Mouse (Mus musculus): ENCODE results near the gene Stx17. TPM values are rescaled to one million over a fixed set of nuclear protein-coding genes. Genes with fewer than 3 reads are reported as not detected.

The Stx17 gene
- 4.7 and 9.5 TPM in 2 replicates for polyA plus RNA-seq (2012; rRNA removed; ENCODE audit: low replicate concordance)

DNA sequence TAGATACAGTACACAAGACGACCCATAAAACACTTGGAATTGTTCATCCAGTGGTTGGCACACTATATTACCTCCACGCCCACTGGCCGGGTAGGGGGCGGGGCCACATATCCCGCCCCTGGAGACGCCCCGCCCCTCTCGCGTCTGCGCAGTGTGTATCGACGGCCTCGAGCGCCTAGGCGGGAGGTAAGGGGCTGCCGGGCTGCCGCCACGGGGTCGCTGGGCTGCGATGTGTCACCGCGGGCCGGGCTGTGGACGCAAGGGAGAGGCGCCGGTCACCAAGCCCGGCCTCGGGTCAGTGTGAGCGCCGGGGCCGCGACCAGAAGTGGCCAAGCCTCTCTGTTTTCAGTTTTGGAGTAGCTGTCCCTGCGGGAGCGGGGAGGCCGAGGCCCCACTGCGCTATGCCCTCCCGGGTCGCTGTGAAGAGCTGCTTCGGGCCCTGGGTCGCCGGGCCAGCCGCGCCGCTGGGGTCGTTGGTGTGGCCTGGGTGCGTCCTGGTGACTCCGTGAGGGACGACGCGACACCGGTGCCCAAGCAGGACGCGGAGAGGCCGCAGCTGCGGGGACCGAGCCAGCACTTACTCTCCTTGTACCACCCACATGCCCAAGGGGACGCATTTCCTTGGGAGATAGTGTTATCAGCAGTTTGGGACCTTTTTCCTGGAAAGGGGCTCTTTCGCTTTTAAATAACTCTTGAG lies at the start of gene Stx17:
Gene Stx17 (plus strand): TSS at position 143 of the 697 bp plus-strand sequence.

Other genes with a start within 250 kb of the Stx17 start
- 2.2 and 15.5 TPM in 2 replicates for gene Nr4a3, start 79.8 kb upstream of the Stx17 start, polyA plus RNA-seq (2012; rRNA removed; ENCODE audit: low replicate concordance)
- 7.0 and 14.6 TPM in 2 replicates for gene Erp44, start 154.6 kb downstream of the Stx17 start, polyA plus RNA-seq (2012; rRNA removed; ENCODE audit: low replicate concordance)
- 2.5 and 3.6 TPM in 2 replicates for gene Invs, start 154.8 kb downstream of the Stx17 start, polyA plus RNA-seq (2012; rRNA removed; ENCODE audit: low replicate concordance)